Mouse (Mus musculus) MEL (cell line): Measurements from ENCODE around the gene Specc1l. TPM values are rescaled to one million over a fixed set of nuclear protein-coding genes. Genes with fewer than 3 reads are reported as not detected.
A peak's percentile ranks its signal among the peaks of the same experiment; 100 is the strongest.

ENCODE experiments used
- DNase-seq: peaks from one replicate; pipeline ENCODE4 v3.0.0; 2011; ENCODE audit warnings: low read depth, low spot score
- H3K27ac ChIP-seq: 2 replicates; pipeline ENCODE4 v1.5.1; 2012; ENCODE audit warnings: low read depth, mild to moderate bottlenecking, control low read depth, low read length, moderate library complexity; ENCODE audit not compliant: control insufficient read depth
- H3K27me3 ChIP-seq, 2 experiments: fragments of 150-350 bp in 1 of 2; sonication (generic) in 1 of 2; 2 replicates each; pipeline ENCODE4 v1.6.1; 2012; ENCODE audit warnings: low read length in 2 of 2, mild to moderate bottlenecking in 2 of 2, improper control_type of control experiment in 1 of 2, moderate library complexity in 1 of 2; ENCODE audit not compliant: insufficient read depth in 2 of 2, control insufficient read depth in 1 of 2
- H3K36me3 ChIP-seq, 2 experiments: 2 replicates each; pipeline ENCODE4 v1.6.1; 2012 to 2014; ENCODE audit warnings: low read length in 2 of 2, improper control_type of control experiment in 1 of 2, inconsistent platforms in 1 of 2, mild to moderate bottlenecking in 1 of 2; ENCODE audit not compliant: insufficient read depth in 2 of 2, control insufficient read depth in 1 of 2
- H3K4me1 ChIP-seq, 2 experiments: fragments of 150-350 bp in 1 of 2; sonication (generic) in 1 of 2; 2 replicates each; pipeline ENCODE4 v1.6.1; 2012; ENCODE audit warnings: low read length in 2 of 2, improper control_type of control experiment in 1 of 2, mild to moderate bottlenecking in 1 of 2; ENCODE audit not compliant: insufficient read depth in 2 of 2, control insufficient read depth in 1 of 2
- H3K4me3 ChIP-seq, 2 experiments: fragments of 150-350 bp in 1 of 2; sonication (generic) in 1 of 2; 2 replicates each; pipeline ENCODE4 v1.5.1; 2012; ENCODE audit warnings: low read depth in 2 of 2, low read length in 2 of 2, mild to moderate bottlenecking in 2 of 2, moderate library complexity in 2 of 2, control low read depth in 1 of 2, improper control_type of control experiment in 1 of 2; ENCODE audit not compliant: control insufficient read depth in 1 of 2, insufficient read depth in 1 of 2
- H3K79me2 ChIP-seq: 2 replicates; pipeline ENCODE4 v1.6.1; 2012; ENCODE audit warnings: mild to moderate bottlenecking, low read length, moderate library complexity; ENCODE audit not compliant: control insufficient read depth, poor library complexity, insufficient read depth
- H3K9ac ChIP-seq: 2 replicates; pipeline ENCODE4 v1.6.1; 2012; ENCODE audit warnings: low read depth, mild to moderate bottlenecking, control low read depth, low read length, moderate library complexity; ENCODE audit not compliant: control insufficient read depth, poor library complexity, severe bottlenecking
- H3K9me3 ChIP-seq: fragments of 150-350 bp; sonication (generic); replicated peaks from 2 replicates; pipeline ENCODE4 v1.6.1; 2012; ENCODE audit warnings: mild to moderate bottlenecking, low read length, improper control_type of control experiment, moderate library complexity; ENCODE audit not compliant: insufficient read depth
- ELF1 ChIP-seq: IDR thresholded peaks from 2 replicates; pipeline ENCODE4 v1.6.1; 2014; ENCODE audit warnings: low read depth, mild to moderate bottlenecking, inconsistent platforms, low read length, improper control_type of control experiment, moderate library complexity
- ETS1 ChIP-seq: IDR thresholded peaks from 2 replicates; pipeline ENCODE4 v1.6.1; 2012; ENCODE audit warnings: low read depth, mild to moderate bottlenecking, inconsistent platforms, low read length, improper control_type of control experiment, moderate library complexity
- GABPA ChIP-seq: IDR thresholded peaks from 2 replicates; pipeline ENCODE4 v1.6.1; 2012; ENCODE audit warnings: low read depth, mild to moderate bottlenecking, inconsistent platforms, low read length, improper control_type of control experiment, moderate library complexity
- JUND ChIP-seq: IDR thresholded peaks from 2 replicates; pipeline ENCODE4 v1.6.1; 2011; ENCODE audit warnings: low read depth, mild to moderate bottlenecking, improper control_type of control experiment, low read length
- MAFK ChIP-seq: IDR thresholded peaks from 2 replicates; pipeline ENCODE4 v1.6.1; 2011; ENCODE audit warnings: low read depth, mild to moderate bottlenecking, low read length, improper control_type of control experiment, borderline replicate concordance
- MEF2A ChIP-seq: IDR thresholded peaks from 2 replicates; pipeline ENCODE4 v1.6.1; 2014; ENCODE audit warnings: low read depth, mild to moderate bottlenecking, inconsistent platforms, low read length, improper control_type of control experiment; ENCODE audit not compliant: poor library complexity, insufficient replicate concordance, severe bottlenecking; ENCODE audit errors: extremely low read depth
- MXI1 ChIP-seq: IDR thresholded peaks from 2 replicates; pipeline ENCODE4 v1.6.1; 2011; ENCODE audit warnings: mild to moderate bottlenecking, low read depth, low read length, improper control_type of control experiment
- MYB ChIP-seq: IDR thresholded peaks from 2 replicates; pipeline ENCODE4 v1.6.1; 2011; ENCODE audit warnings: mild to moderate bottlenecking, low read depth, low read length, improper control_type of control experiment
- NRF1 ChIP-seq: IDR thresholded peaks from 2 replicates; pipeline ENCODE4 v1.6.1; 2014; ENCODE audit warnings: low read depth, mild to moderate bottlenecking, inconsistent platforms, low read length, improper control_type of control experiment, moderate library complexity; ENCODE audit not compliant: poor library complexity, insufficient read depth, severe bottlenecking
- POLR2A ChIP-seq, 2 experiments: IDR thresholded peaks; 2 replicates each; pipeline ENCODE4 v1.6.1; 2011 to 2012; ENCODE audit warnings: low read length in 2 of 2, mild to moderate bottlenecking in 2 of 2, control low read depth in 1 of 2, improper control_type of control experiment in 1 of 2, low read depth in 1 of 2, moderate library complexity in 1 of 2; ENCODE audit not compliant: control insufficient read depth in 1 of 2, insufficient read depth in 1 of 2, poor library complexity in 1 of 2
- POLR2AphosphoS2 ChIP-seq: IDR thresholded peaks from 2 replicates; pipeline ENCODE4 v1.6.1; 2011; ENCODE audit warnings: low read length, improper control_type of control experiment
- TAL1 ChIP-seq: IDR thresholded peaks from 2 replicates; pipeline ENCODE4 v1.6.1; 2012; ENCODE audit warnings: mild to moderate bottlenecking, inconsistent platforms, low read length, moderate library complexity, mixed read lengths
- TCF12 ChIP-seq: IDR thresholded peaks from 2 replicates; pipeline ENCODE4 v1.6.1; 2014; ENCODE audit warnings: low read depth, mild to moderate bottlenecking, inconsistent platforms, low read length, improper control_type of control experiment, moderate library complexity
- USF1 ChIP-seq: IDR thresholded peaks from 2 replicates; pipeline ENCODE4 v1.6.1; 2014; ENCODE audit warnings: low read depth, mild to moderate bottlenecking, inconsistent platforms, low read length, improper control_type of control experiment, moderate library complexity
- USF2 ChIP-seq, 2 experiments: IDR thresholded peaks; 2 replicates each; pipeline ENCODE4 v1.6.1; 2011 to 2012; ENCODE audit warnings: improper control_type of control experiment in 2 of 2, low read length in 2 of 2, borderline replicate concordance in 1 of 2, inconsistent platforms in 1 of 2, low read depth in 1 of 2, mild to moderate bottlenecking in 1 of 2; ENCODE audit not compliant: insufficient read depth in 1 of 2
- ZNF384 ChIP-seq: IDR thresholded peaks from 2 replicates; pipeline ENCODE4 v1.6.1; 2012; ENCODE audit warnings: low read depth, mild to moderate bottlenecking, inconsistent platforms, low read length, improper control_type of control experiment
- polyA plus RNA-seq, 2 experiments: library from polyadenylated mRNA; stranded (reverse) in 1 of 2; unstranded in 1 of 2; fragments of >175 nt in 1 of 2; fragments of >200 nt in 1 of 2; gene quantifications; 2 replicates each; pipeline versions ENCODE4 v1.2.1 to v1.2.4; 2012; ENCODE audit warnings: low replicate concordance in 2 of 2, low read depth in 1 of 2; ENCODE audit not compliant: insufficient read length in 2 of 2, insufficient read depth in 1 of 2, missing spikeins in 1 of 2
- total RNA-seq: library from RNA; depleted of rRNA; stranded (reverse); fragments of 300-350 nt; gene quantifications from 2 replicates; pipeline ENCODE4 v1.2.3, GENCODE M21; 2012

Gene Specc1l
- total and polyA plus RNA-seq, 3 experiments, result 12.3 to 30.6 (median 15.1) TPM

- no peak for TF ChIP-seq USF1
- no peak for TF ChIP-seq USF2 (IDR thresholded peaks at IDR 0.05; ENCODE audit: borderline replicate concordance in 1 of 2, insufficient read depth in 1 of 2, low read depth in 1 of 2, low read length in 2 of 2)
- TF ChIP-seq TAL1, result no peak
Measured at GRCm38 (mm10) chr10:75282648-75283047, 70.8 kb downstream of the Specc1l start (continued).

DNA sequence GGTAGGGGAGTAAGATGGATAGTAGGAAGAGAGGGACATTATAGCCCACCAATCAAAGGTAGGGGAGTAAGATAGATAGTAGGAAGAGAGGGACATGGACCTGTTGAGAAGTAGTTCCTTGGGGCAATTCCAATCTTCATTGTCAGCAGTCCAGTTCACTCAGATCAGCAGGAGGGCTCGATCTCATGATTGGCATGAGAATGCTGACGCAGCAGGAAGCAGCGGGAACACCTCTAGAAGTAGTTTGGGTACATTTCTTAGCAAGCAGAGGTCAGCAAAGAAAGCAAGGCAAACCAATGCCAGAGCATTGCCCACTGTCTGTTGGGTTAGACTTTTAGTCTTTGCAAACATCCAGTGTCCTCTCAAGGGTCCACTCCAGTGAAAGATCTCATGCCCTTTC, 71.9 kb downstream of the Specc1l start:
- Histone ChIP-seq H3K36me3 (peaks cover 0 to 4% of the 10 kb centered on the region in 2 experiments), H3K27me3 (no peaks in the 10 kb centered on the region), H3K27ac (no peak overlapping the region), H3K4me3 (no peak overlapping the region), H3K9me3 (no peaks in the 10 kb centered on the region), H3K9ac (no peak overlapping the region), H3K4me1 (peaks cover 0 to 3% of the 10 kb centered on the region in 2 experiments; a peak in 2 of 4 replicates), H3K79me2 (no peaks in the 10 kb centered on the region)
- no peak for DNase-seq
- no peak for TF ChIP-seq ETS1
- no peak for TF ChIP-seq TCF12
- no peak for TF ChIP-seq POLR2A (IDR thresholded peaks at IDR 0.05; ENCODE audit: control insufficient read depth in 1 of 2, insufficient read depth in 1 of 2, low read depth in 1 of 2, low read length in 2 of 2, poor library complexity in 1 of 2)
- no peak for TF ChIP-seq JUND
- no peak for TF ChIP-seq GABPA
- TF ChIP-seq USF2 (IDR thresholded peaks at IDR 0.05; ENCODE audit: borderline replicate concordance in 1 of 2, insufficient read depth in 1 of 2, low read depth in 1 of 2, low read length in 2 of 2), result no peak
- no peak for TF ChIP-seq MAFK
- no peak for TF ChIP-seq MEF2A
- no peak for TF ChIP-seq ELF1
- TF ChIP-seq ZNF384, result no peak
- no peak for TF ChIP-seq POLR2AphosphoS2
- TF ChIP-seq MYB, result no peak
- no peak for TF ChIP-seq MXI1

DNA sequence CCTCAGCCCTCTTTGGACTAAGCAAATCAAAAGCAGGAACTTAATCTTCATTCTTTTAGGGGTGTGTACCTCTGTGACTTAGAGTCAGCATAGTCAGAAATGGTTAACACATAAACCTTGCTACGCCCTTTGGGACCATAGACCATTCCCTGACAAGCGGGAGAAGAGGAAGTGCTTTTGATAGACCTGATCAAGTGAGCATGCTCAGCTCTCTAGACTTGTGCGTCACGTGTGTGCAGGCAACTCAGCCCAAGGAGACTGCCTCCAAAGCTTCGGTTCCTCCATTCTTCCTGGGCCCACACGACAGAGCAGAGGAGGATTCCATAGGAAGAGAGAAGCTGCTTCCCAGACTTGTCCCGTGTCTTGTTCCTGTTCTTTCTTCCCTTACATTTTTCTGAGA, 76.7 kb downstream of the Specc1l start:
- H3K36me3 ChIP-seq, result peaks cover 0 to 13% of the 10 kb centered on the region in 2 experiments; a peak in 2 of 4 replicates
- H3K9me3 ChIP-seq, result no peaks in the 10 kb centered on the region
- peak; percentile 48 for DNase-seq
- no peaks in the 10 kb centered on the region for H3K79me2 ChIP-seq
- TF ChIP-seq GABPA (no peak), USF1 (peak; percentile 70), NRF1 (peak; percentile 54; the same call in 1 of the 2 replicates)
- no peak overlapping the region for H3K9ac ChIP-seq
- H3K4me3 ChIP-seq, result no peak overlapping the region
- H3K4me1 ChIP-seq, result peaks cover 0 to 8% of the 10 kb centered on the region in 2 experiments; a peak in 3 of 4 replicates
- H3K27me3 ChIP-seq, result no peaks in the 10 kb centered on the region
- H3K27ac ChIP-seq, result no peak overlapping the region
